Mouse (Mus musculus) lung, postnatal 0 days (tissue): ENCODE results near the gene Lpcat3.

Source experiments
- CTCF ChIP-seq: IDR thresholded peaks from 2 replicates; pipeline ENCODE4 v1.5.1; 2016; ENCODE audit warnings: antibody characterized with exemption, mild to moderate bottlenecking
- EP300 ChIP-seq: IDR thresholded peaks from 2 replicates; pipeline ENCODE4 v1.6.1; 2016; ENCODE audit warnings: antibody characterized with exemption, mild to moderate bottlenecking, control low read depth

GRCm38 (mm10) chr6:124694166-124694955 lies 31.5 kb downstream of the Lpcat3 start:
- TF ChIP-seq CTCF (no peak), EP300 (peak; percentile 41; the same call in 1 of the 2 replicates)
